Mouse (Mus musculus) adrenal gland (tissue): Measurements from ENCODE around the gene Ube2v1.

Source experiments
- intact Hi-C: fragments of 180-260 bp; cut with DNase I; formaldehyde crosslinking; loops from one replicate; pipeline ENCODE4 v1.15.1; 2025
- long read RNA-seq, 2 experiments: library from polyadenylated mRNA; unstranded; transcript quantifications; one replicate each; pipeline ENCODE4 v2.0.0; 2020; ENCODE audit warnings: borderline replicate concordance in 1 of 2; ENCODE audit not compliant: insufficient replicate concordance in 1 of 2

The Ube2v1 gene
- long read RNA-seq, experiment 1, transcript Ube2v1-207 (5 exons, 924 nt) = minor isoform, 20 of 370 reads
- long read RNA-seq, experiment 1, transcript Ube2v1-202 (4 exons, 2,041 nt) = major isoform, 321 of 370 reads
- long read RNA-seq, experiment 1, partial matches to known transcripts = 9 of 370 reads
- long read RNA-seq, experiment 1, other reads (novel, unspliced or antisense) = 17 of 370 reads
- long read RNA-seq, experiment 2, transcript Ube2v1-202 (4 exons, 2,041 nt) = major isoform, 348 of 377 reads
- long read RNA-seq, experiment 2, transcript Ube2v1-207 (5 exons, 924 nt) = minor isoform, 12 of 377 reads
- long read RNA-seq, experiment 2, partial matches to known transcripts = 1 of 377 reads
- long read RNA-seq, experiment 2, other reads (novel, unspliced or antisense) = 11 of 377 reads

GRCm38 (mm10) chr2:167631591-167632448 lies at the start of gene Ube2v1:
Gene Ube2v1 (minus strand): TSS chr2:167632095.
- intact Hi-C loops = no loop called here

- intact Hi-C loops = loop anchor here (10.0 kb wide), 1 partner anchor 334 kb away; the partner anchor contains the start of gene Ripor3
Measured at GRCm38 (mm10) chr2:167680657-167681056, 48.8 kb upstream of the Ube2v1 start.

- intact Hi-C loops = loop anchor here (2.0 to 10.0 kb wide), 3 partner anchors 55 to 335 kb away; partner anchors contain the start of gene Ripor3
Measured at GRCm38 (mm10) chr2:167679902-167680430, 48.1 kb upstream of the Ube2v1 start.

- intact Hi-C loops = loop anchor here (2.0 to 10.0 kb wide), 2 partner anchors 54 to 146 kb away; no protein-coding TSS in a partner anchor
Measured at GRCm38 (mm10) chr2:167678600-167678999, 46.7 kb upstream of the Ube2v1 start.

- intact Hi-C loops = loop anchor here (2.0 to 10.0 kb wide), 2 partner anchors 35 to 51 kb away; no protein-coding TSS in a partner anchor
Measured at GRCm38 (mm10) chr2:167675120-167675909, 43.4 kb upstream of the Ube2v1 start.

- intact Hi-C loops = loop anchor here (10.0 kb wide), 1 partner anchor 47 kb away; no protein-coding TSS in a partner anchor
Measured at GRCm38 (mm10) chr2:167672212-167672685, 40.4 kb upstream of the Ube2v1 start.

GRCm38 (mm10) chr2:167671101-167671633 lies 39.3 kb upstream of the Ube2v1 start:
- intact Hi-C loops = loop anchor here (10.0 kb wide), 1 partner anchor 46 kb away; no protein-coding TSS in a partner anchor

- intact Hi-C loops = no loop called here
Measured at GRCm38 (mm10) chr2:167669398-167669797, 37.5 kb upstream of the Ube2v1 start.

- intact Hi-C loops = no loop called here
Measured at GRCm38 (mm10) chr2:167668426-167668825, 36.5 kb upstream of the Ube2v1 start.

GRCm38 (mm10) chr2:167665972-167666713 lies 34.2 kb upstream of the Ube2v1 start:
- intact Hi-C loops = no loop called here

- intact Hi-C loops = no loop called here
Measured at GRCm38 (mm10) chr2:167662713-167663112, 30.8 kb upstream of the Ube2v1 start.

GRCm38 (mm10) chr2:167661270-167662203 lies 29.6 kb upstream of the Ube2v1 start, which contains the start of gene Gm20431:
Gene Gm20431 (minus strand): TSS chr2:167661496.
- intact Hi-C loops = no loop called here

- intact Hi-C loops = no loop called here
Measured at GRCm38 (mm10) chr2:167660611-167660971, 28.7 kb upstream of the Ube2v1 start.

- intact Hi-C loops = no loop called here
Measured at GRCm38 (mm10) chr2:167659847-167660610, 28.1 kb upstream of the Ube2v1 start.

- intact Hi-C loops = no loop called here
Measured at GRCm38 (mm10) chr2:167659177-167659846, 27.4 kb upstream of the Ube2v1 start.

GRCm38 (mm10) chr2:167658712-167659111 lies 26.8 kb upstream of the Ube2v1 start:
- intact Hi-C loops = no loop called here

GRCm38 (mm10) chr2:167657973-167658372 lies 26.1 kb upstream of the Ube2v1 start:
- intact Hi-C loops = no loop called here
